Mouse (Mus musculus): ENCODE measurements at regions not wholly inside any gene's neighbourhood (a gene's known extent, or its start where the extent isn't known, plus 50 kb on each side); places are given as distances from the start of the nearest gene placed in this dataset.

DNA sequence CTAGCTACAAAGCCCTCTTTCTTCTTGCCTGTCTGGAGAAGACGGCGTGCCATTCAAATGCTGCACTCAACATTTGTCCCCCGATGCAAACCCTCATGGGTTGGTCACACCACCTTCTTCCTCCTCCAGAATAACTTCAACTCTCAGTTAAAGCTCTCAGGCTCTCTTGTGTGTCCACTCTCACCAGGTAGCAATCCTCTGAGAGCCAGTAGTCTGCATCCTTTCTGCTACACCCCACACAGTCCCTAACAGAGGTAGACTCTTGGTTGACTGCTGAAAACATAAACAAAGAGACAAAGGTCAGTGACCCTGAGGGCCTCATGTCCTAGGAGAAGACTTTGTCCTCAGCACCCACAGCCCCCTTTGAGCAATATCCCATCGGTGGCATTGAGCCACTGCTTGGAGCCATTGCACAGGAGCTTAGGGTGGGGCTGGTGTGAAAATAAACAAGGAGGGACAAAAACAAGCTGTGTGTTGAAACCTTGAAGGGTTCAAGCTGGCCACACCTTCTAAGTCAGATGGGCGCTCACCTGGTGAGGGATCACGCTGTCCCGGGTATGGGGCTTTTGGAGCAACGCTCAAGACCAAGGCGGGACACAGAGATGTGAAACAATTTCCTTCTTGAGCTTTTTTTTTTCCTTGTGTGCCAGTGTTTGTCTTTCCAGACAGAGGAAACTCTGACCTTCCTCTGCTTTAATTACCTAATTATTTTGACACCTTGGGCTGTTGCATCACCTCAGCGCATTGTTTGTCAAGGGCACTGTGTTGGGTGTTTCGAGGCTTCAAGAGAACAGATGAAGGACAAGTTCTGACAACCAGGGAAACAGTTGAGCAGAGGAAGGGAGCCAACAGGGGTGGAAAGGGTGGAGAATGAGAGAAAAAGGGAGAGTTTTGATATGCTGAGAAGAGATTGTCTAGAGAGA, 101.4 kb upstream of the Bcl6 start:
- DNase-seq: peak; percentile 13

DNA sequence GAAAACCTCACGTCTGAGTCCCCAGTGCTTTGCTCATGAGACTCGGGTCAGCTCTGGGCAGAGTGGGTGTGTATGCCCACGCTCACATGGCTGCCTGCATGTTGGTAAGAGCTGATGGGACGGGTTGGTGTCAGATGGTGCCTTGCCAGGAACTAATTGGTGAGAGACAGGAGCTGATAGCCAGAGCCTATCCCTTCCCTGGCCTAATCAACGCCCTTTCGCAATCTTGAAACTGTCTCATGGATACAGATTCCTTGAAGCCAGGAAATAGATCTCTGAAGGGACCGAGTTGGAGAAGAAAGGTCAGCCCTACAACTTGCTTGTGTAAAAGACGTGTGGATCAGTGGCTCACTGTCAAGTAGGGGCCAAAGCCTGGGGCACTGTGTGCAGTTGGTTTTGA, 95.3 kb upstream of the Bcl6 start:
- no peak for DNase-seq

DNA sequence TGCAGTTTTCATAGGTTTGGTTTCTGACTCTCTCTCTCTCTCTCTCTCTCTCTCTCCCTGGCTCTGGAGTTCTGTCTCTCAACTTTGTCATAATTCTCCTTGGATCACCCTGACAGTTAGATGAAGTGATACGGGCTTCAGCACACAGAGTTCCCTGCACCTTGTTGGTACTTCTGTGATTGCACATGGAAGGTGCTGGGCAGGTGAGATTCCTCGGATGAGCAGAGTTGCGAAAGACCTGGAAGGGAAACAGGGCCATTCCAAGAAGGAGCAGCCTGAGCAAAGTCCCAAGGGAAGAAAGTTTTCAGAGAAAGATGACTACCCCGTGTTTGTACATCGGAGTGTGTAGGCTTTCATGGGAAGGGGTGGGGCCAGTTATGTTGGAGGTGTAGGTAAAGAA, 91.8 kb upstream of the Bcl6 start:
- DNase-seq: no peak

DNA sequence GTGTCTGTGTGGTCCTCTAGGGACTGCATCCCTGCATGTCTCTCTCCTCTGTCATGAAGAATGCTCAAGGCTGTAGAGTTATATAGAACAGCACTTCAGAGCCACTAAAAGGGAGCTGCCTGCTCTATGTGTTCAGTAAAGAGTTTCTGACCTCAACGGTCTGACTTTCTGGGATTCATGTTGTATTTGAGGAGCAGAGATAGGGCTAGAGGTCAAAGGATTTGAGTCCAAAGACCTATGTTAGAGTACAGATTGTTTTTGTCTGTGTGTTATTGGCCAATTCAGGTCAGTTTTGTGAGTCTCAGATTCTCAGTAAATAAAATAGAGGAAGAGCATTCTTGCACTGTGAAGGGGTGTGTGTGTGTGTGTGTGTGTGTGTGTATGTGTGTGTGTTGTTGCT, 90.0 kb upstream of the Bcl6 start:
- DNase-seq: no peak

DNA sequence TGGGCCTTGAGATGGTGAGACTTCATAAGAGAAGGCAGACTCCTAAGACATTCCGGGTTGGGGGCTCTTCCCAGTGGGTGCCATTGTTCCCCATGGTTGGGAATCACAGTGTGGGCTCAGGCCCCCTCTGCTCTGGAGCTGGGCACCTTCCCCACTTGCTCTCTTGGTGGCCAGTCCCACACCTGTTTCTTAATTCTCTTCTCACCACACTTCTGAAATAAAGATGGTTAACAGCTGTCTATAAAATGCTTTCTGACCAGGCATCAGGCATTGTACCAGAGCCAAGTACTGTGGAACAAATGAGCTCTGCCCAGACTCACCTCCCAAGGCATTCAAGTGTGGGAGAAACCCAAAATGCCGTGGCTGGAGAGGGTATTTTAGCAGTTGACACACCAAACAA, 88.8 kb upstream of the Bcl6 start:
- DNase-seq: no peak

DNA sequence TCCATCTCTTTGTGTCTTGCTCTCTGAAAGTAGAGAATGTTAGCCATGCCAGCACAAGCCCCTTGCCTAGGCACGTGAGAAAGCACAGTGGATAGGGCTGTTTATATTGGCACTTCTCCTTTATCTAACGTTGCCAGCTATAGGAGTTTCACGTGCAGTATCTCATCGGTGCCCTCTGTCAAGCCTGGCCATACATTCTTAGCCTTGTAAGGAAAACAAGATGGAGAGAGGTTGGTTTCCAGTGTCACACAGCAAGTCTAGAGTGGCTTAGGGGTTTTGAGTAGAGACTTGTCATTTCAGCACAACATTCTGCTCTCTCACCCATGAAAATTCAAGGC, 88.1 kb upstream of the Bcl6 start:
- DNase-seq: no peak

DNA sequence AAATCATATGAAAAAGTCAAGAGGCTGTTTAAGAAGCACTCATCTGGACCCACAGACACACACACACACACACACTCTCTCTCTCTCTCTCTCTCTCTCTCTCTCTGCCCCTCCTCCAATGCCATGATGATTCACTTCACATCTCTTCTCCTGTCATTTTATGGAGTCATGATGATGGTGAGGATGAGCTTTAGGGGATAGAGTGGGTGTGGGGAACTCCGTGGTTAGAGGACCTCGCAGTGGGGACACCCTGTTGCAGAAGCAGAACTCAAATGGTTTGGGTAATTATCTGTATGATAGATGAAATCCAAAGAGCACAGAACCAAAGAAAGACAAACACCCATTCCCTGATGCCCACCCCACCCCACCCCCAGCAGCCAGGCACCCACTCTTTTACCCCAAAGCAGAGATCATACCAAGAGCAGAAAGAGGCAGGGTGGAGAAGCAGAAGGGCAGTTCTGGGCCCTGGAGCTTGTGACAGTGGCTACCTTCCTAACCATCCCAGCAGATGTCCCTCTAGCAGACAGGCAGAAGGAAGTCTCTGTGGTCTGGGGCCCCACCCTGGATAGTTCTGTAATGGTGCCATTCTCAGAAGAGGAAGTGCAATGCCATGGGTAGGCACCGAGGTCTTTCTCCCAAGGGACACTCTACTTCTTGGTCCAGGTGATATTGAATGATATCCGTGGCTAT, 87.6 kb upstream of the Bcl6 start:
- no peak for DNase-seq

DNA sequence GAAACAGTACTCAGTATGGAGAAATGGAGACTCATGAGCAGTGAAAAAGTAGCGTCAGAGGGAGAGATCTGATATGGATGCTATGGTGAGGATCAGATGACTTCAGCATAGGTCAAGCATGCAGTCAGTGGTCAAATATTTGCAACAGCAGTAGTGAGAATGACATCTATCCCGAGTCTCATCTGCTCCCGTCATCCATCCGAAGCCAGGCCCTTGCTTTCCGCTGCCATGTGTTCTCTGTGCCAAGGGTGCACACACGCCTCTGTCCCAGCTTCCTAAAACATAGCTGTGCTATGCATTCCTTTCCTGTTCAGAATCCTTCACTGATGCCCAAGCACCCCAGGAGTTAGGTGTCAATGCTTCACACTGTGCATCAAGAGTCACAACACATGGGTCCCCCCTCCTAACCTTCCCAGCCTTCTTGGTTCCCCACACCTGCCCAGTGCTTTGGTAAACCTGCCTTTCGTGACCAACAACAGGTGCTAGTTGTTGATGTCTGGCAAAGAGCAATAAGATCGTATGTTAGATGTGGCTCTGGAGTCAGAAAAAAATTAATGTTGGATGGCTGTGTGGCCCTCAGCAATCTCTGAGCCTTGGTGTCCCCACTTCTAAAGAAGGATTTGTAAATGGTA, 85.1 kb upstream of the Bcl6 start:
- DNase-seq: no peak

DNA sequence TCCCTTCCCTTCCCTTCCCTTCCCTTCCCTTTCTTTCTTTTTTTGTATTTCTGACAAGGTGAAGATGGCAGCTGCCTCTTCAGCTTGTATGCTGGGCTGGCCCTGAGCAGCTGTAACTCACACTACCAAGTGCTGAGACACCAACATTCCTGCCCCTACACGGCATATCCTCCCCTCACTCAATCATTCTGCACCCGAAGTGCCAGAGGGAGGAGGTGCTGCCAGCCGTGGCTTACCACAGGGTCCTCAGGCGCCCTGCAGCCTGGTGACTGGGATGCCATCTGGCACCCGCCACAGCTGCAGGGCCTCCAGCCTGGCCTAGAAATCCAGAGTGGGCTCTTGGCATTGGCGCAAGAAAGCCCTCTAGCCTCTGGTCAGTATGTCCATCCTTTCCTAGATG, 84.4 kb upstream of the Bcl6 start:
- no peak for DNase-seq

DNA sequence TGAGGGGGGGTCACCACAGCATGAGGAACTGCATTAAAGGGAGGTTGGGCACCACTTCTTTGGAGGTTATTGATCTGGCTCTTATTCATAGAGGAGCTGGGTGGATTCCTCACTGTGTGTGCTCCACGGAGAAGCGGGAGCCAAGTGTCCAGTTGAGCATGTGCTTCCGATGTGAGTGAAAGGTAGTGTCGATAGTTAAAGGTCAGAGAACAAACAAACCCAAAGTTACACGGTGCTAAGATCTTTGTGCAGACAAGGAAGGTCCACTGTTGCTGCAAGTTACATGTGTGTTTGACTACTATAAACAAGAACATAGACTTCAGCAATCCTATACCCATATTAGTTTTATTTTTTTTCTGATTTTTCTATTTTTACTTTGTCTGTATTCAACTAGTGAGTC, 80.8 kb upstream of the Bcl6 start:
- no peak for DNase-seq

DNA sequence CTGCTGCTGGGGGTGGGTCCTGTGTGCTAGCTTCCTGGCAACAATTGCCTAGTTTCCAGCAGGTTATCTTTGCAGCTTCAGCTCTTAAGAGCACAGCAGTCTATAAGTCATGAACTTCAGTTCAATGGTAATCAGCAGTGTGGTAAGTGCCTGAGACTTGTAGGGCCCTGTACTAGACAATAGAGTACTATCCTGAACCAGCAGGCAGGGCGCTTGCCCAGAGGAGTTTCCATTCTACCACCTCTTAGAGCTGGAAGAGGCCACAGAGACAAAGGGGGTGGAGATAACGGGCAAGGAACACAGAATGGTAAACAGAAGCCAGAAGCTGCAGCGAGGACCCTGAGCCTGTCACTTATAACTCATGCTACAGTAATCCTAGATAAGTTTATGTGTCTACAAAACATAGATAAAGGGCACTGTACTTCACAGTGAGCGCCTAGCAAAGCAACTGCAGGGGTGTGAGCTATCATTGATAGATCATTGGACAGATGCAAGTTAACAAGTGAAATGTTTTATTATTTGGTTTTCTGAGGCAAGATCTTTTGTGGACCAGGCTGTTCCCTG, 79.7 kb upstream of the Bcl6 start:
- DNase-seq: no peak

DNA sequence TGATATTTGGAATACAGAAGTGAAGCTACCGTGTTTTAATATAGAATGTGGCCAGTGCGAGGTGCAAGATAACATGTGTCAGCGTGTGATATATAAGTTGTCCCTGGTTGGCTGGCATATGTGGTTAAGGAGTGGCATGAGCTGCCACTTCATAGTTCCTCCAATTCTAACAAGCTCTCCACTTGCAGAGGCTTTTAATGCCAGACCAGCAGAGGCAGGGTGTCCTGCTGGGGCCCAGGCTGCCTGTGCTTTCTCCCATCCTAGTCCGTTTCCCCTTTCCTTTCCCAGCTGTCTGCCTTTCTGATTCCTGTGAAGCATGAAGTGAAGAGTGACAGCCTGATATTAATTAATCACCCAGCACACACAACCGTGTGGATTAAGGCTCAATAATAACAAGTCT, 73.7 kb upstream of the Bcl6 start:
- no peak for DNase-seq

DNA sequence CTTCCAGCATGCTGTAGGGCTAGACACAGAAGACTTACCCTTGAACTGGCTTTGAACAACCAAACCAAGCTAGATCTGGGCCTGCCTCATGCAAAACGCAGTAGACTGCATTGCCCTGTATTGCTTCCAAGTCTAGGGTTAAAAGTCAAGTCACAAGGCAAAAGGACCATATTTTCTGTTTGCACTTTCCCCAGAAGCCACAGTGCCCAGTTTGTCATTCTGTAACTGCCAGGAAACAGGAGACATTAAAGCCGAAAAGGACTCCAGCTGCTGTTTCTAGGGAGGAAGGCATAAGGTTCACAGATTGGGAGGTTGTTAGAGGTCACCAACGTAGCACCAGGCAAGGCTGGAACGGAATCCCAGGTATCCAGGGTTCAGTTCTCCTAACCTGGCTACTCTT, 72.8 kb upstream of the Bcl6 start:
- DNase-seq: peak; percentile 79

DNA sequence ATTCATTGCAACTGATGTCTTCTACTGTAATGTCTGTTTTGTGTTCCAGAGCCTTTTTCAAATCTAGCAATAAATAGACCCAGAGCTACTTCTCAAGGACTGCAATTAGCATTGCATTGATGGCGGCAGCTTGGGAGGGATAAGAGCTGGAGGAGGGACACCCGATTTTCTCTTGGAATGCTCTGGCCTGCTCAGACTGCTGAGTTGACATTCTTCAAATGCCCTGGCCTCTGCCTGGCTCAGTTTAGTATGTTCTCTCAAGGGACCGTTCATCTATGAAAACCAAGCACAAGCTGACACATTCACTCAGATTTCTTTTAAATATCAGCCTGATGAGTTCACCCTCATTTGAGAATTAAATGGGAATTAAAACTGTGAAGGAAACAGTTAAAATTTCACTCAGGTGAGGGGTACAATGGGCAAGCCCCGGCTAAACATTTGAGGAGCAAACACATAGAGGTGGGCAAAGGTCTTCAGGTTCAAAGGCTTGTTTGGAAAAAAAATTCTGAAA, 70.5 kb upstream of the Bcl6 start:
- peak; percentile 85 for DNase-seq

DNA sequence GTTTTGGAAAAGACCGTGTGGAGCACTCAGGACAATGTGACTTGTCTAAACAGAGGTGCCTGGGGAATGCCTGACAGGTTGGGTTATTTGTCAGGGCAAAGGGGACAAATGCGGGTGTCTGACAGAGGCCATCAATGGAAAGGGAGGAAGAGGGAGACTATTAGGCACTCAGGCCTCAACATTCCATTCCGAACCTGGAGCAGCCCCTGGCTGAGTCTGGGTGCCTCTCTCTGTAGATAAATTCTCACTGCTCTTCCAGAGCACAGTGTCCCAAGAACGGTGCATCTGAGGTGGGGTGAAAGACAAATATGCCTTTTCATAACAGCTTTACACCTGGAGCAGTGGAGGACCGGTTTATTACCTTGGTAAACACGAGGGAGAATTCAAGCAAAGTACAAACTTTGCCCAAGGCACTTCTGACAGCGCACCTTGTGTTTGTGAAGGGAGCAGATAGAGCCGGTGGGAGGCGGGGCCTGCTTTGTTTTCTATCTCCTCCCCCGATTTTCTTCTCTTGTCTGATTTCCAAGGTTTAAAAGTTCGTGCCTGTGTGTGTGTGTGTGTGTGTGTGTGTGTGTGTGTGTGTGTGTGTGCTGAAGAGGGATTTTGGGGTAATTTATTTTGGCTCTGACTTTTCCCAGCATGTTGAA, 68.4 kb upstream of the Bcl6 start:
- peak; percentile 76 for DNase-seq

DNA sequence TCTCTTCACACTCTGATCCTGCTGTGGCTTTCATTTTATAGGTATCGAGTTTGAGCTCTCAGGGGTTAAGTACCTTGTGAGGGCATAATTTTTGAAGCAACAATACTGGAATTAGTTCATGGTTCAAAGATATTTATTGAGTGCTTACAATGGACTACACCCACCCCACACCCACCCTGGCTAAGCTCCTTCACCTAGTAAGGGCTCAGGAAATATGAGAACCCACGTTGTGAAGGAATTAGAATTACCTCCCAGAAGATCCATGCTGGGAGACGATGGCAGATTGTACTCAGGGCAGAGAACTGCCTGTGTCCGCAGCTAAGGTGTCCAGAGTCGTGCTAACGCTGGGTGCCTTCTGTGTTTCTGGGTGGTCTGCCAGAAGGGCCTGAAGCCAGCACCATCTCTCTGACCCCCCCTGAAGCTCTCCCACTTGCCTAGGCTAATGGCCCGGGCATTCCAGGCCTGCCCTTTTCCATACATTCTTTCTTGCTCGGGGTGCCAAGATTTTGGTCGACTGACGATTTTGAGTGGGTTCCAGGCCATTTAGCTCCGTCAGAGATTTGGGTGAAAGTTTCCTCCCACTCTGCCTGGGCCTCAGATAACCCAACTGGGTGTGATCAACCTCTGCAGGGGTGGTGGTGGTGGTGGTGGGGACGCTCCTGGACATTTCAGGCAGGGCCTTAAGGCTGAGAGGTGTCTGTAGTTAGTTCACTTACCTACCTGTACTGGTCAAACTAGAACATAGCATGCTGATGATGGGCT, 67.7 kb upstream of the Bcl6 start:
- no peak for DNase-seq

DNA sequence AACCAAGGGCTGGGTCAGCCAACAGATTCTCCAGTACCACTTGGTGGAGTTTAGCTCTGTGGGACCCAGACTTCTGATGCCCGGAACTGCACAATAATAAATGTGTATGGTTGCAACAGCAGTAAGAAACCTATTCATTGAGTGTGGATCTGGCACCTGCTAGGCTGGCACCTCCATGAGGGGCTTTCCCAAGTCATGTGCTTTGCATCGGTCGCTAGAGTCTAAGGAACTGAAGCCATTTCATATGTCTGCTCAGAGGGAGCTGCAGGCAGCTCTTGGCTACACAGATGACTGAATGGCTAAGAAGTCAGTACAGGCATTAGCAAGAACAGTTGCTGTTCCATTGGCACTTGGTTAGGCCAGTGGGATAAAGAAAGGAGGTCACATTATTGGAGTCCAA, 65.6 kb upstream of the Bcl6 start:
- DNase-seq: no peak

DNA sequence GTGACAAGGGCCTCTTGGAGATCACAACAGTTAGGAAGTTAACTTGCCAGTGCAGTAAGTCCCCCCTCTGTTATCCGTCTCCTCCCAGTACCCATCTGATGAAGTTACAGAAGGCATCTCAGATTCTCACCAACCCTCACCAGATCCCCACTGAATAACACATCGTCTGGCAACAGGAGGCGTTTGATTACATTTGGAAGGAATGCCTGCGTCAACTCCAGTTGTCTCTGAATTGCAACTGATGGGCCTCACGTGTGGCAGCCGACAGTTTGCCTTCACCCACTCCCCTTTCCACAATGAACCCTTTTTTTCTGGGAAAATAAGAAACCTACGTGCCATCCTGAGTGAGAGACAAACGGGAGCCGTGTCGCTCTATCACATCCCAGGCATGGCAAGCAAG, 64.8 kb upstream of the Bcl6 start:
- no peak for DNase-seq

DNA sequence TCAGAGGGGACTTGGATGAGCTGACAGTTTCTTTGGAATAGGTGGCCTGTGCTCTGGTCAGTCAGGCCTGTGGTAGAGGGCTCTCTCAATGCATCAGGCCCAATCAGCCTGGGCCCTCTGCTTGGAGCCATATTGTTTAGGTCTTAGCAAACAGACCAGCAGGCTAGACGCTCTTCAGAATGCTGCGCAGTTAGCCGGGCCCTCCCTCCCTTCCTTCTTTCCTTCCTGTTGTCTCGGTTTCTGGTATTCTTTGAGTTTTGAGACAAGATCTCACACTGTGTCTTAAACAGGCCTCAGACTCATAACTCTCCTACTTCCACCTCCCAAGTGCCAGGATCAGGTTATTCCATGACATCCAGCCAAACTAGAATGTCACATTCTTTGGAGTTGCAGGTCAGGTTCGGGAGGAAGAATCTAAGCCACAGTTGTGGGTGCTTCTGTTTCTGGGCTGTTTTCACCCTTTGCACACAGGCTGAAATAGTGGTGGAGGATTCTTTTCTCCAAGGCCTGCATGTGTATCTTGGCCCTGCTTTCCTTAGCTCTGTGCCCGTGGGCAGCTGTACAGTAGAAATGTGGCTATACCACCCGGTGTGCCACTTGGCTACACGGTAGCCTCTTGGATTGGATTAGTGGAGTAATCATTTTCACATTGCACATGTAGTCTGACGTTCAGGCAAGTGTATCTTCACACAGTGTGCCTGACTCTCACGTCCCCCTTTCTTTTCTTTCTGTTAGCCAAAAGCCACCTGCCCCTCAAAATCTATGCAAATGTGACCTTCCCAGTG, 62.4 kb upstream of the Bcl6 start:
- DNase-seq: no peak

DNA sequence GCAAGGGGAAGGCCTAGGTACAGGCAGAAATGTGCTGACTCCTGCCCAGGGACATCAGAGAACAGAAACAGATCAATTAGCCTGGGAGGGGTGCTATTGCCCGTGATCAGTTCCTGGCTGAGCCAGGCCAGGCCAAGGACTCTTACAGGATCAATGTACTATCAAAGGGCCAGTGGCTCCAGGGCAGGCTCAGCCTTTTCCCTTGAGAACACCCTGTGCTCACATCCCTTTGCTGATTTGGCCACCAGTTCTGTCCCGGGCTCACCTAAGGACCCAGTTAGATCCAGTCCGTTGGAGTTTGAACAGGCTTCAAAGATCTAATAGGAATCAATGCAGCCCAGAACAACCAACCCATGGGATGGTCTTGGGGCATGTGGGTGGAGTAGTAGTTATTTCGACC, 55.1 kb upstream of the Bcl6 start:
- DNase-seq: peak; percentile 39

DNA sequence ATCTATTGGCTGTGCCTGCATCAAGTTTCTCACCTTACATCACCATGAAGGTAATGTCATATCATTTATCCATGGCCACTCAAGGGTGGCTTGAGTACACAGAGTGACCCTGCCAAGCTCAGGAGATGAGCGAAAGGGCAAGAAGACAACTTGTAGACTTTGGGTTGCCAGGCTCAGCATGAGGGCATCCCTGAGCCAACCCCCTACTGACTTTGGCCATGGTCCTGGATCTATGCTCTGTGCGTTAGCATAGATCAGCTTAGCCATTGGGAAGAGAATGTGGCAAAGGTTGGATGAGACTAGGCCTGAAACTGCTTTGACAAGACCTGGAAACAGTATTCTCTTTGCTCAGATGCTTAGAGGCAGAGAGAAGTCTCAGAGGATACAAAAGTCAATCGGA, 54.3 kb upstream of the Bcl6 start:
- peak; percentile 90 for DNase-seq

DNA sequence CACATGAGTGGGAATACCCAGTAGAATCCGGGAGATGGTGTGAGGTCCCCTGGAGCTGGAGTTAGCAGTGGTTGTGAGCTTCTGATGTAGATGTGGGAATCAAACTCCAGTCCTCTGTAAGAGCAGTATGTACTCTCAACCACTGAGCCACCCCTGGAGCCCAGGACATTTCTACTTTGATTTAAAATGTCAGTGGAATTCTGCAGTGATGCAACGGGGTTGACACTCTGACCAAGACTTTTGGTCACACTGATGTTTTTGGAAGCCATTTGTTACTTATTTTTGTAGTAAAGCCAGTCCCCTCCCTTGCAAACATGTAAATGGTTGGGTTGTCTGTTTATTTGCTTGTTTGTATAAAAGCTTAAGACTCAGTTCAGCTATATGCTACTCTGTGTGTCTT, 53.6 kb upstream of the Bcl6 start:
- no peak for DNase-seq

Data from kidney, adult 9 months (tissue).